Mouse (Mus musculus) embryonic facial prominence, embryonic 14.5 days (tissue): ENCODE data around the gene Abca5. TPM values are rescaled to one million over a fixed set of nuclear protein-coding genes. Genes with fewer than 3 reads are reported as not detected.

ENCODE experiments used
- ATAC-seq: fragments of 200-750 bp; cut with Nextera tagmentation; 2 replicates; pipeline ENCODE4 v1.8.0; 2017; ENCODE audit warnings: low read depth, moderate number of reproducible peaks, moderate TSS enrichment
- DNase-seq: peaks from one replicate; pipeline ENCODE4 v3.0.0-alpha.2; 2015; ENCODE audit warnings: low spot score
- H3K27ac ChIP-seq: fragments of 300-500 bp; sonication (generic); replicated peaks from 2 replicates; pipeline ENCODE4 v1.5.1; 2014; ENCODE audit warnings: low read depth, mild to moderate bottlenecking, low read length, moderate library complexity
- H3K27me3 ChIP-seq: fragments of 300-500 bp; sonication (generic); replicated peaks from 2 replicates; pipeline ENCODE4 v1.6.1; 2014; ENCODE audit warnings: low read length; ENCODE audit not compliant: control insufficient read depth, insufficient read depth
- H3K36me3 ChIP-seq: fragments of 300-500 bp; sonication (generic); 2 replicates; pipeline ENCODE4 v1.6.1; 2014; ENCODE audit warnings: low read length, mixed read lengths; ENCODE audit not compliant: control insufficient read depth, insufficient read depth
- H3K4me1 ChIP-seq: fragments of 300-500 bp; sonication (generic); 2 replicates; pipeline ENCODE4 v1.6.1; 2014; ENCODE audit warnings: antibody characterized with exemption, low read length; ENCODE audit not compliant: control insufficient read depth, insufficient read depth
- H3K4me2 ChIP-seq: fragments of 300-500 bp; sonication (generic); 2 replicates; pipeline ENCODE4 v1.6.1; 2014; ENCODE audit warnings: low read depth, mild to moderate bottlenecking, low read length, moderate library complexity, mixed read lengths
- H3K4me3 ChIP-seq: fragments of 300-500 bp; sonication (generic); 2 replicates; pipeline ENCODE4 v1.5.1; 2014; ENCODE audit warnings: low read depth, mild to moderate bottlenecking, low read length
- H3K9ac ChIP-seq: fragments of 300-500 bp; sonication (generic); 2 replicates; pipeline ENCODE4 v1.6.1; 2014; ENCODE audit warnings: low read depth, mild to moderate bottlenecking, low read length, moderate library complexity, mixed read lengths
- H3K9me3 ChIP-seq: fragments of 300-500 bp; sonication (generic); 2 replicates; pipeline ENCODE4 v1.6.1; 2016; ENCODE audit warnings: low read length; ENCODE audit not compliant: control insufficient read depth
- WGBS: fragments of 180-500 bp; shearing (Covaris S2); extraction: QIAGEN DNeasy Blood & Tissue Kit; methylation state at CpG from one replicate; pipeline ENCODE4 v1.1.7; 2014; 5-methylcytosine and 5-hydroxymethylcytosine counted together
- polyA plus RNA-seq: library from polyadenylated mRNA; unstranded; fragments of >200 nt; fragmentation: Nextera tagmentation; extraction: Ambion mirVana; gene quantifications from 2 replicates; pipeline ENCODE4 v1.2.1, GENCODE M21; 2014

Abca5 gene
- polyA plus RNA-seq, 1 experiment from 2014 or later = 11.2 TPM

GRCm38 (mm10) chr11:110330093-110330492 lies 7.4 kb downstream of the Abca5 start:
- WGBS = 52% methylated on average over 6 of the region's 6 CpGs
- no peak overlapping the region for H3K4me2 ChIP-seq
- H3K4me1 ChIP-seq = peaks cover 7% of the 10 kb centered on the region
- H3K36me3 ChIP-seq = no peaks in the 10 kb centered on the region
- ATAC-seq (no peak), DNase-seq (peak; percentile 70)
- H3K4me3 ChIP-seq = no peak overlapping the region
- H3K27ac ChIP-seq = no peak overlapping the region
- H3K9me3 ChIP-seq = no peaks in the 10 kb centered on the region
- no peaks in the 10 kb centered on the region for H3K27me3 ChIP-seq
- no peak overlapping the region for H3K9ac ChIP-seq

DNA sequence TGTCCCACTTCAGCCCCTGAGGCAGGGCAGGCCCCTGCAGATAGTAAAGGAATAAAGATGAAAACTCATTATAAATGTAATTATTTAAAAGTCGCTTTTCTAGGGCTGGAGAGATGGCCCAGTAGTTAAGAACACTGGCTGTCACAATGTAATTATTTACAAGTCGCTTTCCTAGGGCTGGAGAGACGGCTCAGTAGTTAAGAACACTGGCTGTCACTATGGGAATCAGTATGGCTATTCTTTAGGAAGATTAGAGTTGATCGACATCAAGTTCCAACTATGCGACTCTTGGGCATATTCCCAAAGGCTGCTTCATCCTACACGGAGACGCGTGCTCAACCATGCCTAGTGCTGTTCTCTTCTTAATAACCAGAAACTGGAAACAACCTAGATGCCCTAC lies 15.2 kb downstream of the Abca5 start:
- Histone ChIP-seq H3K27me3 (no peaks in the 10 kb centered on the region), H3K4me2 (no peak overlapping the region), H3K36me3 (peaks cover 5% of the 10 kb centered on the region; the same call in 1 of the 2 replicates), H3K9me3 (no peaks in the 10 kb centered on the region), H3K4me3 (no peak overlapping the region), H3K9ac (no peak overlapping the region), H3K4me1 (no peaks in the 10 kb centered on the region), H3K27ac (no peak overlapping the region)
- WGBS = 84% methylated on average over 8 of the region's 8 CpGs
- DNase-seq (peak; percentile 40), ATAC-seq (peak; percentile 77; the same call in 1 of the 2 replicates)

DNA sequence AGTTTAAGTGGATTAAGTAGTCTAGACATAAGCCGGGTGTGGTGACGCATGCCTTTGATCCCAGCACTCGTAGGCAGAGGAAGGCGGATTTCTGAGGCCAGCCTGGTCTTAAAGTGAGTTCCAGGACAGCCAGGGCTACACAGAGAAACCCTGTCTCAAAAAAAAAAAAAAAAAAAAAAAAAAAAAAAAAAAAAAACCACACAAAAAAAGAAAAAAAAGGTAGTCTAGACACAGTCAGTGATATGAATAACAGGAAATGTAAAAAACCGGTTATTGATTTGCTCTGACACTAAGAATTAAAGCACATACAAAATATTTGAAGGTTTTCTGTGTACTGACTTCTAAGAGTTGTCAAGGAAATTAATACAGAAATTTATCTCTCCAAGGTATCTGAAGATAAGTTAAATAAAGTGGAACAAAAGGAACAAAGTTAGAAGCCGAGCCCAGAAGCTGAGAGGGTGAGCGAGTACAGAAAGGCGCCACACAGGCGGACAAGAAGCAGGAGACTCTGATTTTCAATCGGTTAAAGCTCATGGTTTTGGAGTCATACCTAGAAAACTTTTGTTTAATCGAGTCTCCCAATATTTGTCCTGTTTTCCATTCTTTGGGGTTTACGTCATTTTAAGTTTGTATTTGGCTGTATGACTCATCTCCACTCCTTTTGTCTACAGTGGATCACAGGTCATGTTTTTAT lies 30.9 kb downstream of the Abca5 start:
- Histone ChIP-seq H3K4me3 (no peak overlapping the region), H3K9me3 (no peaks in the 10 kb centered on the region), H3K36me3 (peaks cover 8% of the 10 kb centered on the region; the same call in 1 of the 2 replicates), H3K27ac (no peak overlapping the region), H3K4me2 (no peak overlapping the region), H3K4me1 (no peaks in the 10 kb centered on the region), H3K27me3 (no peaks in the 10 kb centered on the region), H3K9ac (no peak overlapping the region)
- ATAC-seq = no peak
- no peak for DNase-seq
- WGBS = 79% methylated on average over 12 of the region's 12 CpGs

DNA sequence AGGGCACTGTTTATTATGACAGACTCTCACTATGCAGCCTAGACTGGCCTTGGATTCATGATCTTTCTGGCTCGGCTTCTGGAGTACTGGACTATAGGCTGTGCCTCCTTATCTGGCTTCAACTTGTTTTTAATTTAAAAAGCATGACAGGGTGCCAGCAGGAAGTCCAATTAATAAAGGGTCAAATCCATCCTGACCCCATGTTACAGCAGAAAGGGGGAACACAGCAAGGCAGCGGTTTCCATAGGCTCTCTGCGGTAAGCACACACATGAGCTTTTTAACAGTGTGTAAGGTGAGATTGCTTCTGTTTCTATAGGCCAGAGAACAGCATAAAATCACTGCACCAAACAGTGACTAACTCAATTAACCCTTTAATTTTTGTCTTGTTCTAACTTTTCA lies 34.1 kb downstream of the Abca5 start:
- Histone ChIP-seq H3K9me3 (no peaks in the 10 kb centered on the region), H3K9ac (no peak overlapping the region), H3K27me3 (no peaks in the 10 kb centered on the region), H3K4me1 (no peaks in the 10 kb centered on the region), H3K4me3 (no peak overlapping the region), H3K27ac (no peak overlapping the region), H3K4me2 (no peak overlapping the region), H3K36me3 (no peaks in the 10 kb centered on the region)
- 38% methylated on average over 3 of the region's 3 CpGs for WGBS
- DNase-seq (no peak), ATAC-seq (no peak)

GRCm38 (mm10) chr11:110297917-110298533 lies 39.5 kb downstream of the Abca5 start:
- Histone ChIP-seq H3K9me3 (no peaks in the 10 kb centered on the region), H3K4me1 (no peaks in the 10 kb centered on the region), H3K27me3 (no peaks in the 10 kb centered on the region), H3K9ac (no peak overlapping the region), H3K27ac (no peak overlapping the region), H3K36me3 (no peaks in the 10 kb centered on the region), H3K4me3 (no peak overlapping the region), H3K4me2 (no peak overlapping the region)
- WGBS = 79% methylated on average over 13 of the region's 13 CpGs
- no peak for DNase-seq
- no peak for ATAC-seq

DNA sequence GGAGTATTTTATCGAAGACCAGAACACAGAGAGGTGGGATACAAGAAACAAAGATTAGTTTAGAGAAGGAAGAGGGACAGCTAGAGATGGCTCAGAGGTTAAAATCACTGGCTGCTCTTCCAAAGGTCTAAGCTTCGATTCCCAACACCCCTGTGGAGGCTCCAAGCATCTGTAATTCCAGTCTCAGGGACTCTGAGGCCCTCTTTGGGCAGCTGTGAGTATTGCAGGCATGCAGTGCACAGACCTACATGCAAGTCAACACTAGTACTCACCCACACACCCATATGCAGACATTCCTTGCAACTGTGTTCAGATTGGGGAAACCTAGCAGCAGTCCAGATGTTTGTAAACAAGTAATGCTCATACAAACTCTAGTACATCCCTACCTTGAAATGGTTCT lies 46.9 kb downstream of the Abca5 start:
- no peak for DNase-seq
- Histone ChIP-seq H3K36me3 (peaks cover 17% of the 10 kb centered on the region), H3K27ac (no peak overlapping the region), H3K4me1 (no peaks in the 10 kb centered on the region), H3K4me2 (no peak overlapping the region), H3K4me3 (no peak overlapping the region), H3K9me3 (no peaks in the 10 kb centered on the region), H3K27me3 (no peaks in the 10 kb centered on the region), H3K9ac (no peak overlapping the region)
- WGBS = 79% methylated on average over 2 of the region's 2 CpGs
- no peak for ATAC-seq

DNA sequence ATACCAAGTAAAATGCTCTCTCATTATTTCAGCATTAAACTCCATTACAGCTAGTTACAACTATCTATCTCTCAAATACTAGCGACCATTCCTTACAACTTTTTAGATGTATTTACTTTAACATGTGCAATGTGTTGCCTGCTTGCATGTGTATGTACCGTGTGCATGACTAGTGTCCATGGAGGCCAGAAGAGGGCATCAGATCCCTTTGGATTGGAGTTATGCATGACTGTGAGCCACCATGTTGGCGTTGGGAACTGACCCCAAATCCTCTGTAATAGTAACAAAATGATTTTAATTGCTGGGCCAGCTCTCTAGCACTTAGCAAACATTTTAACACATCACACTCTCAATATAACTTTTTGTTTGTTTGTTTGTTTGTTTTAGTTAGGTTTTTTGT lies 49.1 kb downstream of the Abca5 start:
- Histone ChIP-seq H3K27me3 (no peaks in the 10 kb centered on the region), H3K27ac (no peak overlapping the region), H3K9me3 (no peaks in the 10 kb centered on the region), H3K4me3 (no peak overlapping the region), H3K9ac (no peak overlapping the region), H3K36me3 (peaks cover 17% of the 10 kb centered on the region), H3K4me1 (no peaks in the 10 kb centered on the region), H3K4me2 (no peak overlapping the region)
- 86% methylated on average over 3 of the region's 3 CpGs for WGBS
- ATAC-seq (no peak), DNase-seq (no peak)

DNA sequence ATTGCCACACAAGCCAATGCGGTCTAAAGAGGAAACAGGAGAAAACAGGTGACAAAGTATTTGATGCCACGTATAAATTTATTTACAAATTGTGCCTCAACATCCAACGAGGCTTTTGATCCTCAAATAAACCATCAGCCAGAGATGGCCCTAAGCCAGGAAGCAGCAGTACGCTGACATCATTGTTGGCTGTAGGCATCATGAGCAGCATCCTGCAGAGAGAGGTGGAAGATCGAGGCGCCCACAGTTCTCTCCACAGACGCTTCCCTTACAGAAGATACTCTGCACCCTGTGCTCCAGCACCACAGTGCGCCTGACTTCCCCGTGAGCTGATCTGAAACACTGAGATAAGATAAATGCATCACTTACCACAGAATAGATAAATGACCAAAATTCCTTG lies 49.8 kb downstream of the Abca5 start:
- no peak overlapping the region for H3K4me3 ChIP-seq
- no peak overlapping the region for H3K27ac ChIP-seq
- no peaks in the 10 kb centered on the region for H3K9me3 ChIP-seq
- no peak overlapping the region for H3K4me2 ChIP-seq
- H3K27me3 ChIP-seq = no peaks in the 10 kb centered on the region
- no peak for DNase-seq
- H3K36me3 ChIP-seq = peaks cover 17% of the 10 kb centered on the region
- H3K9ac ChIP-seq = no peak overlapping the region
- no peak for ATAC-seq
- 61% methylated on average over 9 of the region's 9 CpGs for WGBS
- no peaks in the 10 kb centered on the region for H3K4me1 ChIP-seq

GRCm38 (mm10) chr11:110286331-110286730 lies 51.2 kb downstream of the Abca5 start:
- Histone ChIP-seq H3K9ac (no peak overlapping the region), H3K4me3 (no peak overlapping the region), H3K4me2 (no peak overlapping the region), H3K27me3 (no peaks in the 10 kb centered on the region), H3K36me3 (peaks cover 12% of the 10 kb centered on the region), H3K4me1 (no peaks in the 10 kb centered on the region), H3K27ac (no peak overlapping the region), H3K9me3 (no peaks in the 10 kb centered on the region)
- DNase-seq (no peak), ATAC-seq (no peak)
- WGBS = 85% methylated on average over 3 of the region's 3 CpGs
